Mouse (Mus musculus): ENCODE results near the gene Igdcc4. TPM values are rescaled to one million over a fixed set of nuclear protein-coding genes. Genes with fewer than 3 reads are reported as not detected.

The Igdcc4 gene
- polyA plus RNA-seq, 1 experiment = 3.1 TPM

GRCm38 (mm10) chr9:65179817-65180624, 78.7 kb downstream of the Igdcc4 start:
- Histone ChIP-seq H3K27me3 (ENCODE audit: control insufficient read depth, insufficient read depth, low read length) (no peaks in the 10 kb centered on the region), H3K36me3 (ENCODE audit: control insufficient read depth, insufficient read depth, low read length) (no peaks in the 10 kb centered on the region)

More at GRCm38 (mm10) chr9:65179817-65180624, 78.7 kb downstream of the Igdcc4 start:
- Histone ChIP-seq H3K27ac (ENCODE audit: control insufficient read depth, insufficient read depth, low read depth, low read length) (no peak overlapping the region), H3K4me1 (ENCODE audit: control insufficient read depth, insufficient read depth, low read length) (peaks cover 9% of the 10 kb centered on the region), H3K4me3 (ENCODE audit: control insufficient read depth, low read depth, low read length) (no peak overlapping the region)
- TF ChIP-seq POLR2A (IDR thresholded peaks at IDR 0.05; ENCODE audit: control insufficient read depth, low read depth, low read length) (no peak), CTCF (IDR thresholded peaks at IDR 0.05; ENCODE audit: control insufficient read depth, insufficient read depth, insufficient replicate concordance, low read depth, low read length) (no peak)

Other genes with a start within 250 kb of the Igdcc4 start
- 0.52 and 0.70 TPM in 2 replicates for gene Slc24a1, start 149.9 kb upstream of the Igdcc4 start, polyA plus RNA-seq (2012; rRNA removed)
- 17.1 and 19.9 TPM in 2 replicates for gene Ints14, start 140.6 kb upstream of the Igdcc4 start, polyA plus RNA-seq (2012; rRNA removed)
- 19.2 and 22.3 TPM in 2 replicates for gene Hacd3, start 79.8 kb upstream of the Igdcc4 start, polyA plus RNA-seq (2012; rRNA removed)
- gene Dpp8, start 69.1 kb upstream of the Igdcc4 start, polyA plus RNA-seq (2012; rRNA removed) = 82.6 and 92.9 TPM in 2 replicates
- 0.27 and 0.36 TPM in 2 replicates for gene Igdcc3, start 39.7 kb downstream of the Igdcc4 start, polyA plus RNA-seq (2012; rRNA removed)
- 2.2 and 2.3 TPM in 2 replicates for gene Parp16, start 93.9 kb downstream of the Igdcc4 start, polyA plus RNA-seq (2012; rRNA removed)
- 0.26 and 0.33 TPM in 2 replicates for gene Cilp, start 163.7 kb downstream of the Igdcc4 start, polyA plus RNA-seq (2012; rRNA removed)
- 45.4 and 50.4 TPM in 2 replicates for gene Clpx, start 192.8 kb downstream of the Igdcc4 start, polyA plus RNA-seq (2012; rRNA removed)
- 10.4 and 10.9 TPM in 2 replicates for gene Pdcd7, start 244.6 kb downstream of the Igdcc4 start, polyA plus RNA-seq (2012; rRNA removed)